Mouse (Mus musculus): ENCODE measurements around the gene Whrn. TPM values are rescaled to one million over a fixed set of nuclear protein-coding genes. Genes with fewer than 3 reads are reported as not detected.

Whrn gene
- total RNA-seq, 1 experiment: 5.0 TPM

GRCm38 (mm10) chr4:63377483-63377882 is 118.3 kb downstream of the Whrn start:
- DNase-seq (ENCODE audit: low read depth, low spot score): no peak
- Histone ChIP-seq H3K4me1 (ENCODE audit: control insufficient read depth in 2 of 2, insufficient read depth in 2 of 2, low read length in 2 of 2, poor library complexity in 1 of 2) (no peaks in the 10 kb centered on the region), H3K9me3 (ENCODE audit: control insufficient read depth, insufficient read depth, low read depth, low read length) (no peaks in the 10 kb centered on the region), H3K4me3 (ENCODE audit: insufficient read depth in 1 of 2, low read depth in 1 of 2, low read length in 2 of 2, poor library complexity in 1 of 2, severe bottlenecking in 1 of 2) (no peak overlapping the region), H3K27ac (ENCODE audit: insufficient read depth, low read depth, low read length, poor library complexity, severe bottlenecking) (no peak overlapping the region), H3K9ac (ENCODE audit: insufficient read depth, low read depth, low read length, poor library complexity, severe bottlenecking) (no peak overlapping the region), H3K36me3 (ENCODE audit: control insufficient read depth, insufficient read depth, low read length, poor library complexity, severe bottlenecking) (peaks cover 2% of the 10 kb centered on the region; the same call in 1 of the 2 replicates)
- in situ Hi-C loops (cut with MboI; ENCODE audit: low sequenced_read_pairs in 2 of 2, unreplicated experiment in 2 of 2): no loop called here
- no peak for TF ChIP-seq CHD2 (IDR thresholded peaks at IDR 0.05; ENCODE audit: low read depth, low read length)
- no peak for TF ChIP-seq MAFK (IDR thresholded peaks at IDR 0.05; ENCODE audit: insufficient read depth, low read depth, low read length)
- no peak for TF ChIP-seq HCFC1 (IDR thresholded peaks at IDR 0.05; ENCODE audit: borderline replicate concordance, insufficient read depth, low read length)
- TF ChIP-seq ZNF384 (IDR thresholded peaks at IDR 0.05; ENCODE audit: low read depth, low read length): no peak
- TF ChIP-seq ZC3H11A (IDR thresholded peaks at IDR 0.05; ENCODE audit: borderline replicate concordance, low read depth, low read length): no peak

GRCm38 (mm10) chr4:63375367-63375766 is 120.4 kb downstream of the Whrn start:
- TF ChIP-seq MAFK (IDR thresholded peaks at IDR 0.05; ENCODE audit: insufficient read depth, low read depth, low read length) (no peak), ZC3H11A (IDR thresholded peaks at IDR 0.05; ENCODE audit: borderline replicate concordance, low read depth, low read length) (no peak), ZNF384 (IDR thresholded peaks at IDR 0.05; ENCODE audit: low read depth, low read length) (no peak), HCFC1 (IDR thresholded peaks at IDR 0.05; ENCODE audit: borderline replicate concordance, insufficient read depth, low read length) (no peak), CHD2 (IDR thresholded peaks at IDR 0.05; ENCODE audit: low read depth, low read length) (no peak)
- peaks cover 2% of the 10 kb centered on the region; the same call in 1 of the 2 replicates for H3K36me3 ChIP-seq (ENCODE audit: control insufficient read depth, insufficient read depth, low read length, poor library complexity, severe bottlenecking)
- no peak overlapping the region for H3K27ac ChIP-seq (ENCODE audit: insufficient read depth, low read depth, low read length, poor library complexity, severe bottlenecking)
- no peak overlapping the region for H3K4me3 ChIP-seq (ENCODE audit: insufficient read depth in 1 of 2, low read depth in 1 of 2, low read length in 2 of 2, poor library complexity in 1 of 2, severe bottlenecking in 1 of 2)
- H3K9ac ChIP-seq (ENCODE audit: insufficient read depth, low read depth, low read length, poor library complexity, severe bottlenecking): no peak overlapping the region
- no peak for DNase-seq (ENCODE audit: low read depth, low spot score)
- no peaks in the 10 kb centered on the region for H3K9me3 ChIP-seq (ENCODE audit: control insufficient read depth, insufficient read depth, low read depth, low read length)
- in situ Hi-C loops (cut with MboI; ENCODE audit: low sequenced_read_pairs in 2 of 2, unreplicated experiment in 2 of 2): no loop called here
- no peaks in the 10 kb centered on the region for H3K4me1 ChIP-seq (ENCODE audit: control insufficient read depth in 2 of 2, insufficient read depth in 2 of 2, low read length in 2 of 2, poor library complexity in 1 of 2)

- H3K9me3 ChIP-seq (ENCODE audit: control insufficient read depth, insufficient read depth, low read depth, low read length): no peaks in the 10 kb centered on the region
- in situ Hi-C loops (cut with MboI; ENCODE audit: low sequenced_read_pairs in 2 of 2, unreplicated experiment in 2 of 2): no loop called here
- H3K36me3 ChIP-seq (ENCODE audit: control insufficient read depth, insufficient read depth, low read length, poor library complexity, severe bottlenecking): peaks cover 2% of the 10 kb centered on the region; the same call in 1 of the 2 replicates
These were observed 121.5 kb downstream of the Whrn start for GRCm38 (mm10) chr4:63374331-63374730.

GRCm38 (mm10) chr4:63373404-63373803 is 122.4 kb downstream of the Whrn start:
- TF ChIP-seq MAFK (IDR thresholded peaks at IDR 0.05; ENCODE audit: insufficient read depth, low read depth, low read length): no peak
- no peak for TF ChIP-seq CHD2 (IDR thresholded peaks at IDR 0.05; ENCODE audit: low read depth, low read length)
- TF ChIP-seq HCFC1 (IDR thresholded peaks at IDR 0.05; ENCODE audit: borderline replicate concordance, insufficient read depth, low read length): no peak
- no peak for TF ChIP-seq ZNF384 (IDR thresholded peaks at IDR 0.05; ENCODE audit: low read depth, low read length)
- no peak for TF ChIP-seq ZC3H11A (IDR thresholded peaks at IDR 0.05; ENCODE audit: borderline replicate concordance, low read depth, low read length)
- Histone ChIP-seq H3K9me3 (ENCODE audit: control insufficient read depth, insufficient read depth, low read depth, low read length) (no peaks in the 10 kb centered on the region), H3K27ac (ENCODE audit: insufficient read depth, low read depth, low read length, poor library complexity, severe bottlenecking) (no peak overlapping the region), H3K9ac (ENCODE audit: insufficient read depth, low read depth, low read length, poor library complexity, severe bottlenecking) (no peak overlapping the region), H3K4me1 (ENCODE audit: control insufficient read depth in 2 of 2, insufficient read depth in 2 of 2, low read length in 2 of 2, poor library complexity in 1 of 2) (no peaks in the 10 kb centered on the region), H3K36me3 (ENCODE audit: control insufficient read depth, insufficient read depth, low read length, poor library complexity, severe bottlenecking) (no peaks in the 10 kb centered on the region; the same call in 1 of the 2 replicates), H3K4me3 (ENCODE audit: insufficient read depth in 1 of 2, low read depth in 1 of 2, low read length in 2 of 2, poor library complexity in 1 of 2, severe bottlenecking in 1 of 2) (no peak overlapping the region)
- DNase-seq (ENCODE audit: low read depth, low spot score): no peak
- in situ Hi-C loops (cut with MboI; ENCODE audit: low sequenced_read_pairs in 2 of 2, unreplicated experiment in 2 of 2): no loop called here

More at GRCm38 (mm10) chr4:63374331-63374730, 121.5 kb downstream of the Whrn start:
- Histone ChIP-seq H3K4me1 (ENCODE audit: control insufficient read depth in 2 of 2, insufficient read depth in 2 of 2, low read length in 2 of 2, poor library complexity in 1 of 2) (no peaks in the 10 kb centered on the region), H3K9ac (ENCODE audit: insufficient read depth, low read depth, low read length, poor library complexity, severe bottlenecking) (no peak overlapping the region), H3K27ac (ENCODE audit: insufficient read depth, low read depth, low read length, poor library complexity, severe bottlenecking) (no peak overlapping the region), H3K4me3 (ENCODE audit: insufficient read depth in 1 of 2, low read depth in 1 of 2, low read length in 2 of 2, poor library complexity in 1 of 2, severe bottlenecking in 1 of 2) (no peak overlapping the region)
- TF ChIP-seq ZC3H11A (IDR thresholded peaks at IDR 0.05; ENCODE audit: borderline replicate concordance, low read depth, low read length) (no peak), HCFC1 (IDR thresholded peaks at IDR 0.05; ENCODE audit: borderline replicate concordance, insufficient read depth, low read length) (no peak), MAFK (IDR thresholded peaks at IDR 0.05; ENCODE audit: insufficient read depth, low read depth, low read length) (no peak)
- DNase-seq (ENCODE audit: low read depth, low spot score): no peak

- Histone ChIP-seq H3K36me3 (ENCODE audit: control insufficient read depth, insufficient read depth, low read length, poor library complexity, severe bottlenecking) (no peaks in the 10 kb centered on the region; the same call in 1 of the 2 replicates), H3K27ac (ENCODE audit: insufficient read depth, low read depth, low read length, poor library complexity, severe bottlenecking) (no peak overlapping the region), H3K9me3 (ENCODE audit: control insufficient read depth, insufficient read depth, low read depth, low read length) (no peaks in the 10 kb centered on the region), H3K4me3 (ENCODE audit: insufficient read depth in 1 of 2, low read depth in 1 of 2, low read length in 2 of 2, poor library complexity in 1 of 2, severe bottlenecking in 1 of 2) (no peak overlapping the region), H3K9ac (ENCODE audit: insufficient read depth, low read depth, low read length, poor library complexity, severe bottlenecking) (no peak overlapping the region), H3K4me1 (ENCODE audit: control insufficient read depth in 2 of 2, insufficient read depth in 2 of 2, low read length in 2 of 2, poor library complexity in 1 of 2) (no peaks in the 10 kb centered on the region)
- TF ChIP-seq ZC3H11A (IDR thresholded peaks at IDR 0.05; ENCODE audit: borderline replicate concordance, low read depth, low read length) (no peak), HCFC1 (IDR thresholded peaks at IDR 0.05; ENCODE audit: borderline replicate concordance, insufficient read depth, low read length) (no peak), MAFK (IDR thresholded peaks at IDR 0.05; ENCODE audit: insufficient read depth, low read depth, low read length) (no peak), CHD2 (IDR thresholded peaks at IDR 0.05; ENCODE audit: low read depth, low read length) (no peak), ZNF384 (IDR thresholded peaks at IDR 0.05; ENCODE audit: low read depth, low read length) (no peak)
- peak; percentile 24 for DNase-seq (ENCODE audit: low read depth, low spot score)
- in situ Hi-C loops (cut with MboI; ENCODE audit: low sequenced_read_pairs in 2 of 2, unreplicated experiment in 2 of 2): no loop called here
These were observed 123.9 kb downstream of the Whrn start for GRCm38 (mm10) chr4:63371890-63372289.

Measured in ES-E14 (cell line).